Mouse (Mus musculus): ENCODE measurements around the gene Glrx. TPM values are rescaled to one million over a fixed set of nuclear protein-coding genes. Genes with fewer than 3 reads are reported as not detected.

Gene Glrx
- total and polyA plus RNA-seq, 3 experiments: 36.6 to 48.5 (median 38.8) TPM

- intact Hi-C loops (cut with DNase I): loop anchor here (1.0 to 5.0 kb wide), 3 partner anchors 91 to 936 kb away; partner anchors contain the start of gene Ell2
- Histone ChIP-seq H3K9ac (ENCODE audit: low read depth, low read length) (no peak overlapping the region; the same call in 1 of the 2 replicates), H3K4me3 (no peak overlapping the region), H3K27ac (no peak overlapping the region), H3K27me3 (ENCODE audit: control insufficient read depth, insufficient read depth, low read length) (no peaks in the 10 kb centered on the region), H3K79me2 (replicated peaks; ENCODE audit: control insufficient read depth, insufficient read depth, low read length) (no peaks in the 10 kb centered on the region), H3K36me3 (ENCODE audit: control insufficient read depth, insufficient read depth, low read length) (no peaks in the 10 kb centered on the region), H3K4me1 (ENCODE audit: control insufficient read depth, insufficient read depth, low read length) (no peaks in the 10 kb centered on the region)
- TF ChIP-seq EP300 (IDR thresholded peaks at IDR 0.05; ENCODE audit: insufficient read depth, low read depth, low read length): no peak
- TF ChIP-seq CTCF (IDR thresholded peaks at IDR 0.05): no peak; the same call in 1 of the 2 replicates
- no peak for TF ChIP-seq POLR2A (IDR thresholded peaks at IDR 0.05; ENCODE audit: insufficient read depth, low read depth, low read length)
- peak in 1 of 2 experiments; percentile 14 for DNase-seq
- 56% methylated on average over 7 of the region's 7 CpGs for WGBS
These were observed 41.0 kb upstream of the Glrx start for GRCm38 (mm10) chr13:75798413-75799302.

DNA sequence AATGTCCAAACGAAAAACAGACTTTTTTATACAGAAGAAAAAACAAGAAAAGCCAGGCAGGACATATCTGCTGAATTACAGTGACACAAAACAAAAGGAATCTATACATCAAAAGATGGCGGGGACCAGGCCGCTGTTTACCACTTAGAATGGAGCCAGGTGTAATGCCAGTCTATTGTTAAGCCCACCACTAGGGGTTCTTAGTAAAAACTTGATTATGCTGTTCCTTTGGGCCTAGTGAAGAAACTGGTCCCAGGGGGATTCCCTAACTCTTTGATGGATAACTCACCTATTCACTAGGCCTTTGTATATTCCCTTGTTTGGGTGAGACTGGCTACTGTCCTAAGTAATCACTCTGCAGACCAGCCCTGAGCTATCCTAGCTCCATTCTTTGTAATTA is 40.2 kb upstream of the Glrx start:
- Histone ChIP-seq H3K27me3 (ENCODE audit: control insufficient read depth, insufficient read depth, low read length) (no peaks in the 10 kb centered on the region), H3K4me3 (no peak overlapping the region), H3K79me2 (replicated peaks; ENCODE audit: control insufficient read depth, insufficient read depth, low read length) (no peaks in the 10 kb centered on the region), H3K4me1 (ENCODE audit: control insufficient read depth, insufficient read depth, low read length) (no peaks in the 10 kb centered on the region), H3K36me3 (ENCODE audit: control insufficient read depth, insufficient read depth, low read length) (no peaks in the 10 kb centered on the region), H3K9ac (ENCODE audit: low read depth, low read length) (no peak overlapping the region), H3K27ac (no peak overlapping the region)
- intact Hi-C loops (cut with DNase I): loop anchor here (5.0 kb wide), 2 partner anchors 92 to 937 kb away; partner anchors contain the start of gene Ell2
- no peak for TF ChIP-seq CTCF (IDR thresholded peaks at IDR 0.05)
- TF ChIP-seq POLR2A (IDR thresholded peaks at IDR 0.05; ENCODE audit: insufficient read depth, low read depth, low read length): no peak
- TF ChIP-seq EP300 (IDR thresholded peaks at IDR 0.05; ENCODE audit: insufficient read depth, low read depth, low read length): no peak
- 81% methylated on average over 3 of the region's 3 CpGs for WGBS
- no peak for DNase-seq

DNA sequence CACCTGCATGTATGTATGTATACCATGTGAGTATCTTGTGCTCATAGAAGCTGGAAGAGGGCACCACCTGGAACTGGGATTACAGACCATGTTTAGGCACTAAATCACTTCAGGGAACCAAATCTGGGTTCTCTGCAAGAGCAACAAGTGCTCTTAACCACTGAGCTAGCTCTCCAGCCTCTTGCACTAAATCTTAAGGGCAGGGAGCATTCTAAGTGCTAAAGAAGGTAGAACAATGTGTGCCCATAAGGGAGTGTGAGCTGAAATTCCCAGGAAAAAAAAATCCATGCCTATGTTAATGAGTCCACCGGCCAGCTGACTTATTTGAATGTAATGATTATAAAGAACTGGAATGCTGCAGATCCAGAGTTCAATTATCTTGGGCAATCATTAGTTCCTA is 31.7 kb upstream of the Glrx start:
- H3K79me2 ChIP-seq (replicated peaks; ENCODE audit: control insufficient read depth, insufficient read depth, low read length): no peaks in the 10 kb centered on the region
- intact Hi-C loops (cut with DNase I): no loop called here
- no peak overlapping the region for H3K27ac ChIP-seq
- no peaks in the 10 kb centered on the region for H3K4me1 ChIP-seq (ENCODE audit: control insufficient read depth, insufficient read depth, low read length)
- no peak for TF ChIP-seq CTCF (IDR thresholded peaks at IDR 0.05)
- TF ChIP-seq POLR2A (IDR thresholded peaks at IDR 0.05; ENCODE audit: insufficient read depth, low read depth, low read length): no peak
- TF ChIP-seq EP300 (IDR thresholded peaks at IDR 0.05; ENCODE audit: insufficient read depth, low read depth, low read length): no peak
- H3K27me3 ChIP-seq (ENCODE audit: control insufficient read depth, insufficient read depth, low read length): no peaks in the 10 kb centered on the region
- H3K36me3 ChIP-seq (ENCODE audit: control insufficient read depth, insufficient read depth, low read length): no peaks in the 10 kb centered on the region
- no peak overlapping the region for H3K4me3 ChIP-seq
- DNase-seq: no peak
- 97% methylated on average over 1 of the region's 1 CpGs for WGBS
- no peak overlapping the region for H3K9ac ChIP-seq (ENCODE audit: low read depth, low read length)

- WGBS: 81% methylated on average over 1 of the region's 1 CpGs
- H3K36me3 ChIP-seq (ENCODE audit: control insufficient read depth, insufficient read depth, low read length): no peaks in the 10 kb centered on the region
- no peaks in the 10 kb centered on the region for H3K27me3 ChIP-seq (ENCODE audit: control insufficient read depth, insufficient read depth, low read length)
- H3K9ac ChIP-seq (ENCODE audit: low read depth, low read length): no peak overlapping the region
- TF ChIP-seq POLR2A (IDR thresholded peaks at IDR 0.05; ENCODE audit: insufficient read depth, low read depth, low read length) (no peak), EP300 (IDR thresholded peaks at IDR 0.05; ENCODE audit: insufficient read depth, low read depth, low read length) (no peak), CTCF (IDR thresholded peaks at IDR 0.05) (no peak)
- no peaks in the 10 kb centered on the region for H3K4me1 ChIP-seq (ENCODE audit: control insufficient read depth, insufficient read depth, low read length)
- no peak for DNase-seq
- no peak overlapping the region for H3K27ac ChIP-seq
- intact Hi-C loops (cut with DNase I): no loop called here
- no peak overlapping the region for H3K4me3 ChIP-seq
- H3K79me2 ChIP-seq (replicated peaks; ENCODE audit: control insufficient read depth, insufficient read depth, low read length): no peaks in the 10 kb centered on the region
These were observed 29.7 kb upstream of the Glrx start for GRCm38 (mm10) chr13:75809957-75810356.

GRCm38 (mm10) chr13:75817183-75817582 is 22.5 kb upstream of the Glrx start:
- no peaks in the 10 kb centered on the region for H3K36me3 ChIP-seq (ENCODE audit: control insufficient read depth, insufficient read depth, low read length)
- TF ChIP-seq POLR2A (IDR thresholded peaks at IDR 0.05; ENCODE audit: insufficient read depth, low read depth, low read length) (no peak), EP300 (IDR thresholded peaks at IDR 0.05; ENCODE audit: insufficient read depth, low read depth, low read length) (no peak), CTCF (IDR thresholded peaks at IDR 0.05) (no peak)
- WGBS: 92% methylated on average over 2 of the region's 2 CpGs
- no peaks in the 10 kb centered on the region for H3K79me2 ChIP-seq (replicated peaks; ENCODE audit: control insufficient read depth, insufficient read depth, low read length)
- H3K9ac ChIP-seq (ENCODE audit: low read depth, low read length): no peak overlapping the region
- intact Hi-C loops (cut with DNase I): no loop called here
- no peak for DNase-seq
- no peak overlapping the region for H3K27ac ChIP-seq
- no peak overlapping the region for H3K4me3 ChIP-seq
- no peaks in the 10 kb centered on the region for H3K27me3 ChIP-seq (ENCODE audit: control insufficient read depth, insufficient read depth, low read length)
- no peaks in the 10 kb centered on the region for H3K4me1 ChIP-seq (ENCODE audit: control insufficient read depth, insufficient read depth, low read length)

DNA sequence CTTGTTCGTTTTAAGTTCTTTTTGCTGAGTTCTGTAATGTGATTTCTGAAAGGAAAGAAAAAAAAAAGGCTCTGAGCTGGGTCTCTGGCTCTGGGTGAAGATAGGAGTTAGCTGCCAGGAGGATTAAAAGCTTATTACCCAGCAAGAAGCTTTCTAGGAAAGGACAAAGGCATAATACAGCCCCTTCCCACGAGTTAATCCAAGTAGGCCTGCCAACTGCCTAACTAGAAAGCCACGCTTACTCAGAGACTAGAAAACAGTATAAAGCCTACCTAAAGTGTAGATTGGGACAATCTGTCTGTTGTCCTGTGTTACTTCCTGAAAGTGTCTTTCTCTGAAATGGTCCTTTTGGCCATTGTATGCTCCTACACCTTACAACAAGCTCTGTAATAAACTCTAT is 21.2 kb upstream of the Glrx start:
- Histone ChIP-seq H3K4me3 (no peak overlapping the region), H3K36me3 (ENCODE audit: control insufficient read depth, insufficient read depth, low read length) (no peaks in the 10 kb centered on the region), H3K79me2 (replicated peaks; ENCODE audit: control insufficient read depth, insufficient read depth, low read length) (no peaks in the 10 kb centered on the region), H3K27me3 (ENCODE audit: control insufficient read depth, insufficient read depth, low read length) (no peaks in the 10 kb centered on the region), H3K27ac (no peak overlapping the region), H3K4me1 (ENCODE audit: control insufficient read depth, insufficient read depth, low read length) (no peaks in the 10 kb centered on the region), H3K9ac (ENCODE audit: low read depth, low read length) (no peak overlapping the region)
- 49% methylated on average over 3 of the region's 3 CpGs for WGBS
- no peak for DNase-seq
- intact Hi-C loops (cut with DNase I): no loop called here
- TF ChIP-seq POLR2A (IDR thresholded peaks at IDR 0.05; ENCODE audit: insufficient read depth, low read depth, low read length): no peak
- TF ChIP-seq EP300 (IDR thresholded peaks at IDR 0.05; ENCODE audit: insufficient read depth, low read depth, low read length): no peak
- no peak for TF ChIP-seq CTCF (IDR thresholded peaks at IDR 0.05)

Measured in heart, adult 2 months (tissue).